Mouse (Mus musculus) forebrain, embryonic 12.5 days (tissue): Measurements from ENCODE around the gene Clec2d. TPM values are rescaled to one million over a fixed set of nuclear protein-coding genes. Genes with fewer than 3 reads are reported as not detected.

Experiments used
- ATAC-seq: fragments of 200-750 bp; cut with Nextera tagmentation; 2 replicates; pipeline ENCODE4 v1.8.0; 2017; ENCODE audit warnings: moderate TSS enrichment; ENCODE audit not compliant: low FRiP score
- H3K27ac ChIP-seq: fragments of 300-500 bp; sonication (generic); 2 replicates; pipeline ENCODE4 v1.5.1; 2016; ENCODE audit warnings: mild to moderate bottlenecking
- H3K27me3 ChIP-seq: fragments of 300-500 bp; sonication (generic); 2 replicates; pipeline ENCODE4 v1.6.1; 2016; ENCODE audit warnings: mild to moderate bottlenecking
- H3K36me3 ChIP-seq: fragments of 300-500 bp; sonication (generic); replicated peaks from 2 replicates; pipeline ENCODE4 v1.6.1; 2016; ENCODE audit warnings: mild to moderate bottlenecking
- H3K4me1 ChIP-seq: fragments of 300-500 bp; sonication (generic); 2 replicates; pipeline ENCODE4 v1.6.1; 2016
- H3K4me2 ChIP-seq: fragments of 300-500 bp; sonication (generic); 2 replicates; pipeline ENCODE4 v1.6.1; 2016; ENCODE audit warnings: mild to moderate bottlenecking, moderate library complexity
- H3K4me3 ChIP-seq: fragments of 300-500 bp; sonication (generic); replicated peaks from 2 replicates; pipeline ENCODE4 v1.5.1; 2016; ENCODE audit warnings: mild to moderate bottlenecking
- H3K9ac ChIP-seq: fragments of 300-500 bp; sonication (generic); 2 replicates; pipeline ENCODE4 v1.6.1; 2016; ENCODE audit warnings: mild to moderate bottlenecking
- H3K9me3 ChIP-seq: fragments of 300-500 bp; sonication (generic); 2 replicates; pipeline ENCODE4 v1.6.1; 2016
- WGBS: fragments of 180-500 bp; shearing (Covaris S2); methylation state at CpG from one replicate; pipeline ENCODE4 v1.1.7; 2016; 5-methylcytosine and 5-hydroxymethylcytosine counted together
- polyA plus RNA-seq: library from polyadenylated mRNA; unstranded; fragments of >200 nt; fragmentation: Nextera tagmentation; extraction: Ambion mirVana; gene quantifications from 2 replicates; pipeline ENCODE4 v1.2.1, GENCODE M21; 2016

Gene Clec2d
- not detected in 2 replicates for polyA plus RNA-seq

DNA sequence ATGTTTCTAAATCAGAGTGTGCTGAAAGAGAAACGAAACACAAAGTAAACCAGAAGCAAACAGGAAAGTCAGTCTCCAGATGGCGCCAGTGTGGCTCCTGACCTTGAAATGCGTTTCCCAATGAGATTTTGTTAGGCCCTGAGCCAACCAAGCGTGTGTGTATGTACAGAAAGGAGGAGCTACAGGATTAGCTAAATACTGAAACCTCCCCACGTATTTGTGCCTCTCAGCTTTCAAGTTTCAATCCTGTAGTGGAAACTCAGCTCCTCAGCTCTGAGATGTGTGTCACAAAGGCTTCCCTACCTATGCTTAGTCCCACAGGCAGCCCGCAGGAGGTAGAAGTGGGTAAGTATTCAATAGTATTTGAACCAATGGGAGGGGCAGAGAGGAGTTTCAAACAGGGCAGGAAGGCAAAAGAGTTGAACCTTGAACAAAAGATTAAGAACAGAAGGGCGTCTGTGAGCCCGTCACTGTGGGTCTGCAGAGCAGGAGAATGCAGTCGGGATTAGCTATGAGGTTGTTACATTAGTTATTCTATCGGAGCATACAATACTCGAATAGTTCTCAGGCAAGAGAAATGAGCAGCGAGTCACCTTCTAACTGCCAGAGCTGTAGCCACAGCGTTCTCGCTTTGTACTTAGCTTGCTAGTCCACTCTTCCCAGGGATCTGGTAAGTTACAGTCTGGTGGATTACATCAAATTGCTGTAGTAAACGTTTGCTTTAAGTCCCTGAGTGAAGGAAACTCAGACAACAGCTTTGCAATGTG, at the start of gene Clec2d:
Gene Clec2d (plus strand): TSS at position 213 of the 767 bp plus-strand sequence.
- Histone ChIP-seq H3K27me3 (no peaks in the 10 kb centered on the region), H3K27ac (peak within 1 kb of the TSS; percentile 64), H3K4me1 (peaks cover 11% of the 10 kb centered on the region; the same call in 1 of the 2 replicates), H3K36me3 (no peaks in the 10 kb centered on the region), H3K4me3 (peak within 1 kb of the TSS; percentile 31), H3K4me2 (peak within 1 kb of the TSS; percentile 40), H3K9ac (0 out of 2 replicates have a peak within 1 kb of the TSS, but pooled peaks have one; percentile 18), H3K9me3 (no peaks in the 10 kb centered on the region)
- peak; percentile 84 for ATAC-seq
- WGBS = 2% methylated on average over 15 of the region's 15 CpGs

DNA sequence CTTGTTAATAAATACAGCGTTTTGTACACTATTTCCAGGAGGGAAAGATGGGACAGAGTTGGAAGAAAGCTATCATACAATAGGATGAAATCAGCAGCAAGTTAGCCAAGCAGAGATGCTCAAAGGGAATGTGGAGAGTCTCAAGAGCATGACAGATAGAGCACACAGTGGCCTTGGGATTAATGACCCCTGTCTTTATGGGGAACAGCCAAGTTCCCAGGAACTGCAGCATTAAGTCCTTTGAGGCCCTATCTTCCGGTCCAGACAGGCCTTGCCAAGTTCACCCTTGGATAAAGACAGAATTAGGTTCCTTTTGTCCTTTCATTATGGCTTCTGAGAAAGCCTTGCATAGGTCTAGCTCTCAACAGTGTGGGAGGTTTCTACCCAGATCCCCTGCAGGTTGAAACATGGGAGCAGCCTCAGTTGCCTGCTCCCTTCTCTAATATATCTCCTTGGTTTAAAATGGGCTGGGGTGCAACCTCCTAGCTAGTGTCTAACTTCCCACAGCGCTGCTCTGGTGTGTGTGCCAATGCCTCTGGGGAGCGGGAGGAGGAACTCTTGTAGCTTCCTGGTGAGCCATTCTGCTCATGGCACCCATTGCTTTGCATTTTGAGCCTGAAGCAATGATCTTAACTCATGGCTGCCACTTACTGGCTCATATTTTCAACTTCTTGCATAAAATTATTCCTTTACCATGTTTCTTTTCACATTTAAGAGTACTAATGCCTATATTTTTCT, 47.6 kb upstream of the Clec2d start:
- Histone ChIP-seq H3K9me3 (no peaks in the 10 kb centered on the region), H3K4me1 (no peaks in the 10 kb centered on the region), H3K36me3 (no peaks in the 10 kb centered on the region), H3K4me3 (no peak overlapping the region), H3K27ac (no peak overlapping the region), H3K9ac (no peak overlapping the region), H3K27me3 (no peaks in the 10 kb centered on the region), H3K4me2 (no peak overlapping the region)
- ATAC-seq = no peak
- 87% methylated on average over 4 of the region's 4 CpGs for WGBS

DNA sequence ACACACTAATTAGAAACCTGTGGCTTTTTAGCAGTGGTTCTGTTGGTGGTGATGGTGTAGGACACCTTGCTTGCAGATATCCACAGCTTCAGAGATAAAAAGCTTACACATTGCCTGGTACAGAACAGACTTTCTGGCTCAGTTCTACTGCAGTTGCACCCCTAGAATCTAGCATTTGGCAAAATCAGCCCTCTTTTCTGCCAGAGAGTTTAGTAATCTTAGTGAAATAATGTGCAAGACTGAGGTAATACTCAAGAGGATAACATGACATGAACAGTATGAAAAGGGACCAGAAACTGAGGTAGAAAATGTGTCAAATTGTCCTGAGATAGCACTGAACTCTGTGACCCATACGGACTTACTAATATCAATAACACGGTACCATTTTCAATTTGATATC, 33.6 kb upstream of the Clec2d start:
- no peak overlapping the region for H3K27ac ChIP-seq
- no peak overlapping the region for H3K4me2 ChIP-seq
- H3K4me3 ChIP-seq = no peak overlapping the region
- no peaks in the 10 kb centered on the region for H3K27me3 ChIP-seq
- ATAC-seq = no peak
- WGBS = 91% methylated on average over 2 of the region's 2 CpGs
- H3K4me1 ChIP-seq = no peaks in the 10 kb centered on the region
- H3K9me3 ChIP-seq = no peaks in the 10 kb centered on the region
- no peaks in the 10 kb centered on the region for H3K36me3 ChIP-seq
- H3K9ac ChIP-seq = no peak overlapping the region

DNA sequence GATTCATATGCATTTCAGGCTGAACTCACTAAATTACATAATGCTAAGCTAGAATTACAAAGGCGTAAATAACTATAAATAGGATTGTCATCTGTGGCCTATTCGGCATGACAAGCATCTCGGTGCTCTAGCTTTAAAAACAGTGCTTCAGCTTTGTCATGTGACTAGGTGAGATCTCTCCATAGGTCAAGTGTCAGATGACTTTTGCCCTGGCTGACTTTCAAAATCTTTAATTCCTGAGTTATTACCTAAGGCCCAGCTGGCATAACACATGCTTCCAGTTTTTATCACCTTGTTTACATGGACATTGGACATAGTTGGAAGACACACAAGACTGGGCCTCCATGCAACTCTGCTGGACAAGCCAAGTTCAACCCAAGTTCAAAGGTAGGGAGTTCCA, 20.3 kb upstream of the Clec2d start:
- Histone ChIP-seq H3K4me3 (no peak overlapping the region), H3K27me3 (no peaks in the 10 kb centered on the region), H3K4me1 (no peaks in the 10 kb centered on the region), H3K27ac (no peak overlapping the region), H3K36me3 (no peaks in the 10 kb centered on the region), H3K9ac (no peak overlapping the region), H3K4me2 (no peak overlapping the region), H3K9me3 (no peaks in the 10 kb centered on the region)
- ATAC-seq = no peak
- 95% methylated on average over 3 of the region's 3 CpGs for WGBS

GRCm38 (mm10) chr6:129161136-129161535, 19.3 kb upstream of the Clec2d start:
- no peaks in the 10 kb centered on the region for H3K27me3 ChIP-seq
- 93% methylated on average over 3 of the region's 3 CpGs for WGBS
- no peak overlapping the region for H3K4me3 ChIP-seq
- H3K9me3 ChIP-seq = no peaks in the 10 kb centered on the region
- H3K27ac ChIP-seq = no peak overlapping the region
- no peaks in the 10 kb centered on the region for H3K4me1 ChIP-seq
- no peaks in the 10 kb centered on the region for H3K36me3 ChIP-seq
- H3K9ac ChIP-seq = no peak overlapping the region
- H3K4me2 ChIP-seq = no peak overlapping the region
- ATAC-seq = no peak

DNA sequence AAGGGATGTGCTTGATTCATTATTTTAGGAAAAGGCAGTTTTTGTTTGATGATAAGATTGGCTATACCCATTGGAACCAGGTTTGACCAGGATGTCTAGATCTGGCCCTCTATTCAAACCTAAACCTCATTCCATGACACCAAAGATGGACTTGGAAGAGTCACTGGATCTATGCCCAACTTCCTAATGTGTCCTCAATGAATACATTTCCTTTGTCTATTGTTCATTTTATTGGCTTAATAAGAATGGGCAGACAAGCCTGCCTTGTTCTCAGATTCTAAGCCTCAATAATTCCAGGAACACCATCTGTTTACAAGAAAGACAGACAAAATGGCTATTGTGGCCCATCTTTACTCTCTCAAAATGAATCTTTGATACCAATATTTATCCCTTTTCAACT, 18.5 kb upstream of the Clec2d start:
- Histone ChIP-seq H3K36me3 (no peaks in the 10 kb centered on the region), H3K4me3 (no peak overlapping the region), H3K9me3 (no peaks in the 10 kb centered on the region), H3K27ac (no peak overlapping the region), H3K9ac (no peak overlapping the region), H3K27me3 (no peaks in the 10 kb centered on the region), H3K4me2 (no peak overlapping the region), H3K4me1 (no peaks in the 10 kb centered on the region)
- no peak for ATAC-seq

GRCm38 (mm10) chr6:129162587-129163159, 17.7 kb upstream of the Clec2d start:
- no peak overlapping the region for H3K4me2 ChIP-seq
- H3K9ac ChIP-seq = no peak overlapping the region
- H3K27me3 ChIP-seq = no peaks in the 10 kb centered on the region
- H3K36me3 ChIP-seq = no peaks in the 10 kb centered on the region
- ATAC-seq = no peak
- H3K4me3 ChIP-seq = no peak overlapping the region
- WGBS = 88% methylated on average over 3 of the region's 3 CpGs
- no peaks in the 10 kb centered on the region for H3K9me3 ChIP-seq
- H3K27ac ChIP-seq = no peak overlapping the region
- no peaks in the 10 kb centered on the region for H3K4me1 ChIP-seq

- ATAC-seq = no peak
- H3K9ac ChIP-seq = no peak overlapping the region
- WGBS = 84% methylated on average over 1 of the region's 1 CpGs
- H3K9me3 ChIP-seq = no peaks in the 10 kb centered on the region
- no peak overlapping the region for H3K27ac ChIP-seq
- H3K4me1 ChIP-seq = no peaks in the 10 kb centered on the region
- no peak overlapping the region for H3K4me2 ChIP-seq
- H3K4me3 ChIP-seq = no peak overlapping the region
- H3K36me3 ChIP-seq = no peaks in the 10 kb centered on the region
- H3K27me3 ChIP-seq = no peaks in the 10 kb centered on the region
Observed at GRCm38 (mm10) chr6:129163606-129164005, 16.8 kb upstream of the Clec2d start.

DNA sequence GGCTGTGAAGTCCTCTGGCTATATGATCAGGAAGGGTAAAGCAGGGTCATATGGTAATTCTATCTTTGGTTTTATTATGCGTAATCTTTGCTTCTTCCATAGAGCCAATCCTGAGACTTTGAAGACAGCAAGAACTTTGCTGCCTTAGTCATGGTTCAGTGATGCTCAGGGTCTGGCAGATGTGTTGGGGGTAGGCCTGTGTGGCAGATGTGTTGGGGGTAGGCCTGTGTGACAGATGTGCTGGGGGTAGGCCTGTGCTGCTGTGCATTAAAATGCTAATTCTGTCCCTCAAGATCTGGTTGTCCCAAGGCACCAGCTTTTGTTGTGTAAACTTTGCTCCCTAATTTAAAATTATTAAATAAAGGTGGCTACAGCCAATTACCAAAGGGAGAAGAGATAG, 9.5 kb upstream of the Clec2d start:
- no peaks in the 10 kb centered on the region for H3K9me3 ChIP-seq
- no peak overlapping the region for H3K27ac ChIP-seq
- no peak for ATAC-seq
- no peak overlapping the region for H3K4me2 ChIP-seq
- H3K4me1 ChIP-seq = no peaks in the 10 kb centered on the region
- H3K27me3 ChIP-seq = no peaks in the 10 kb centered on the region
- no peak overlapping the region for H3K9ac ChIP-seq
- no peaks in the 10 kb centered on the region for H3K36me3 ChIP-seq
- H3K4me3 ChIP-seq = no peak overlapping the region
- 91% methylated on average over 1 of the region's 1 CpGs for WGBS

DNA sequence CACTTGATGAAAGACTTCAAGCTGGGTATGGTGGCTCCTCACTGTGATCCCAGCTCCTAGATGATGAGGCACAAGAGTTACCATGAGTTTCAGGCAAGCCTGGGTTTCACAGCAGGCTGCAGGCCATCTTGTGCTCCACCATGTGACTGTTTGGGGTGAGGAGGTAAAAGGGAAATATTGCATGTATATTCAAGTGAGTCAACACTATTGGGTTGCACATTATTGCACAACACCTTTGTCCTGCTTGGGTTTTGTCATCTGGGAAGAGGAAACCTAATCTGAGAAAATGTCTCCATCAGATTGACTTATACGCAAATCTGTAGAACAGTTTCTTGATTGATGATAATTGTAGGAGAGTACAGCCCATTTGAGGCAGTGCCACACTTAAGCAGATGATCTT, 8.7 kb upstream of the Clec2d start:
- Histone ChIP-seq H3K4me1 (no peaks in the 10 kb centered on the region), H3K27me3 (no peaks in the 10 kb centered on the region), H3K4me3 (no peak overlapping the region), H3K9ac (no peak overlapping the region), H3K9me3 (no peaks in the 10 kb centered on the region), H3K27ac (no peak overlapping the region), H3K4me2 (no peak overlapping the region), H3K36me3 (no peaks in the 10 kb centered on the region)
- WGBS = 100% methylated on average over 1 of the region's 1 CpGs
- no peak for ATAC-seq

DNA sequence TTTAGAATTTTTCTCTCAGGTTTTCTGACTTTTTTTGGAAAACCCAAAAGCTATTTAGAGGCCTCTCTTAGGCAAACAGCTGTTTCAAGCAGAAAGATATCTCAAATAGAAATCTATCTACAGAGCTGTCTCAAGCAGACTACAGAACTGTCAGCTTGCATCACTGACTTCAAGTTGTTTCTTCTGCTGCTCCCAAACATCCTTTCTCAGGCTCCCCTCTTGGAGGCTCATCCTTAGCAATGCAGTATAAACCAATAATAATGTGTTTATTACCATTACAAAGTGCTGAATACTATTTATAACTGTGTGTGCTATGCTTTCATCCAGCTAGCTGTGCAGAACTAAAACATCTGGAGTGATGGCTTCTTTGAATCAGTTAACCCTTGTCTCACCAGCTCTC, 5.6 kb upstream of the Clec2d start:
- no peaks in the 10 kb centered on the region for H3K36me3 ChIP-seq
- no peaks in the 10 kb centered on the region for H3K4me1 ChIP-seq
- H3K4me3 ChIP-seq = no peak overlapping the region
- H3K9ac ChIP-seq = no peak overlapping the region
- no peak overlapping the region for H3K4me2 ChIP-seq
- no peak overlapping the region for H3K27ac ChIP-seq
- H3K9me3 ChIP-seq = no peaks in the 10 kb centered on the region
- no peaks in the 10 kb centered on the region for H3K27me3 ChIP-seq
- ATAC-seq = no peak

- H3K27ac ChIP-seq = no peak overlapping the region
- H3K9ac ChIP-seq = no peak overlapping the region
- H3K4me1 ChIP-seq = 0 out of 2 replicates have a peak, but pooled peaks cover 4% of the 10 kb centered on the region
- H3K4me3 ChIP-seq = no peak overlapping the region
- no peaks in the 10 kb centered on the region for H3K36me3 ChIP-seq
- no peaks in the 10 kb centered on the region for H3K9me3 ChIP-seq
- no peak overlapping the region for H3K4me2 ChIP-seq
- no peak for ATAC-seq
- H3K27me3 ChIP-seq = no peaks in the 10 kb centered on the region
Observed at GRCm38 (mm10) chr6:129175612-129176011, 4.8 kb upstream of the Clec2d start.
